Mouse (Mus musculus) left cerebral cortex, adult 2 months (tissue): ENCODE results near the gene Ctnna2. TPM values are rescaled to one million over a fixed set of nuclear protein-coding genes. Genes with fewer than 3 reads are reported as not detected.

Source experiments
- DNase-seq, 2 experiments: peaks; one replicate each; pipeline ENCODE4 v3.0.0; 2021 to 2022; ENCODE audit warnings: low spot score in 2 of 2, mixed read lengths in 1 of 2; ENCODE audit errors: extremely low spot score in 1 of 2
- H3K27ac ChIP-seq: fragments of 200-600 bp; 2 replicates; pipeline ENCODE4 v1.8.1; 2022
- H3K4me3 ChIP-seq: fragments of 200-600 bp; 2 replicates; pipeline ENCODE4 v1.8.1; 2022
- CTCF ChIP-seq: fragments of 200-600 bp; IDR thresholded peaks from 2 replicates; pipeline ENCODE4 v1.8.1; 2022; ENCODE audit warnings: antibody characterized with exemption, mild to moderate bottlenecking, moderate library complexity
- intact Hi-C: fragments of 180-260 bp; cut with DNase I; formaldehyde crosslinking; loops from one replicate; pipeline ENCODE4 v1.15.1; 2025
- total RNA-seq, 2 experiments: library from RNA; stranded (reverse); gene quantifications; 2 replicates each; pipeline ENCODE4 v1.2.3; 2021

Gene Ctnna2
- total RNA-seq, 2 experiments from 2014 or later: 112 to 114 TPM

GRCm38 (mm10) chr6:77473256-77473655, 506.2 kb downstream of the Ctnna2 start:
- no peak for DNase-seq
- no peak overlapping the region for H3K27ac ChIP-seq

DNA sequence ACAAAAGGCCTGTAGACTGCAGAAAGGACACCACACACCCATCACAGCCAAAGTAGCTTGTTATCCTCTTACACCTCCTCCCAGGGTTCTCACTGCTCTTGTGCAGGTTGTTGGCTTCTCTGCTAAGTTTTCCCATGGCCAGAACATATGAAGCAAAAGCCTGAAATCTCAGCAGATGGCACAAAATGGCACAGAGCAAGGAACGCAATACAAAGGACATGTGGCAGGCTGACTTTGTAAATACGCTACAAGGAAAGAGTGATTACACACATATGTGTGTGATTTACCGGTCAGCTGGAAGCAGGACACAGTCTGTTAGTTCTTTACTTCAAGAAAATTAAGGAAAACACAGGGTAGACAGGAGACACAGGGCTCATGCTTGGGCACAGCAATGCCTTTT, 511.4 kb downstream of the Ctnna2 start:
- TF ChIP-seq CTCF: no peak
- Histone ChIP-seq H3K4me3 (no peak overlapping the region), H3K27ac (no peak overlapping the region)
- no peak for DNase-seq
- intact Hi-C loops: no loop called here

More at GRCm38 (mm10) chr6:77473256-77473655, 506.2 kb downstream of the Ctnna2 start:
- intact Hi-C loops: loop anchor here (10.0 kb wide), 1 partner anchor 178 kb away; no protein-coding TSS in a partner anchor
- H3K4me3 ChIP-seq: no peak overlapping the region
- no peak for TF ChIP-seq CTCF

GRCm38 (mm10) chr6:77462737-77463136, 516.8 kb downstream of the Ctnna2 start:
- Histone ChIP-seq H3K4me3 (no peak overlapping the region), H3K27ac (no peak overlapping the region)
- no peak for DNase-seq
- intact Hi-C loops: no loop called here
- TF ChIP-seq CTCF: no peak

DNA sequence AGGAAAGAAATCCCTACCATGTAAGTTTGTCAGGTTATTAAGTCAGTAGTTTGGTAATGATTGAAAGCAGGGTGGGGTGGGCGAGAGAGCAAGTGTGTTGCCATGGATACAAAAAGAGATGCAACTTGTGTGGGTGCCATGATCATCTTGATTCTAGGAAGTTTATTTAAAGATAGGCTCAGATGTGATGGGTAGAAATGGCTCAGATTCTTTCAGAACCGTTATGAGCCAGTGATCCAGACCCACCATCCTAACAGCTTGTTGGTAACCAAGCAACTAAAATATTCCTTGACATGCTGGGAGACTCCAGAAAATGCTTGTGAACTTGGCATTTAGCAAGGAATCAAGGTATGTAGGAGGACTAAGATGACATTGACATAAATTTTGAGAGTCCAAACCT, 521.6 kb downstream of the Ctnna2 start:
- peak in 1 of 2 experiments; percentile 23 for DNase-seq
- H3K4me3 ChIP-seq: no peak overlapping the region
- no peak for TF ChIP-seq CTCF
- H3K27ac ChIP-seq: no peak overlapping the region
- intact Hi-C loops: no loop called here

DNA sequence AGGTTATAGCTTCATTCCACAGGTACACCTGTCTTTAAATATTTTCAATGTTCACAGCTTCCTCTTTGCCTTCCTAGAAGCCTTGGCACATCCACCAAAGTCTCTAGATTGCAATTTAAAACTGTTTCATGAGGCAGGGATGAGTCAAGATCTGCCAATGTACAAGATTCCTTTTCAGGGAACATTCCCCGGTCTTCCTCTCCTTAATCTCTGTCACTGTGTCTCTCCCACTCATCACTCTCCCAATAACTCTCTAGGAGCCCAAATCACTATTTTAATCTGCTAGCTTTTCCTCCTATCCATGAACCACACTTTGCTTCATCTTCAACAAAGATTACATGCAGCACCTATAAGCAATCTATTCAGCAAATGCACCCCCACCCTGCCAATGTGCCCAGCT, 532.6 kb downstream of the Ctnna2 start:
- intact Hi-C loops: loop anchor here (10.0 kb wide), 2 partner anchors 128 to 202 kb away; partner anchors contain the start of gene Lrrtm1
- TF ChIP-seq CTCF: no peak
- Histone ChIP-seq H3K27ac (no peak overlapping the region), H3K4me3 (no peak overlapping the region)
- DNase-seq: no peak

DNA sequence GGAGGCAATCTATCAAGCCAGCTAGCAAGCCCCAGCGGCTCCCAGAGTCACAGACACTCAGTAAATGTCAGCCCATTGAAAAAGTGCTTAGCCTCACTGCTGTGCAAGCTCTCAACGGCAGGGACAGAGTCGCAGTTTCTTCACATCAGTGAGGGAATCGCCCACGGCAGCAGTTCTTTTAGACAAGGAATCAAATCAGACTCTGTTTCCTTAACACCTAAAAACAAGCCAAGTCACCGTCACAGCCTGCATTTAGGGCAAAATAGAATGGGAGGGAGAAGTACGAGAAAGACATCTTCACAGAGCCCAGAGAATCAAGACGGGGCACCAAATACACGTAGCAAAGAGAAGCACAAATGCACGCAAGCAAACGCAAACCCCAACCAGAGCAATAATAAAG, 535.6 kb downstream of the Ctnna2 start:
- DNase-seq: peak; percentile 37 to 41
- Histone ChIP-seq H3K4me3 (peak overlapping the region; percentile 2; the same call in 1 of the 2 replicates), H3K27ac (peak overlapping the region; percentile 41)
- intact Hi-C loops: loop anchor here (2.0 to 10.0 kb wide), 4 partner anchors 62 to 199 kb away; partner anchors contain the start of gene Lrrtm1
- TF ChIP-seq CTCF: peak; percentile 27

DNA sequence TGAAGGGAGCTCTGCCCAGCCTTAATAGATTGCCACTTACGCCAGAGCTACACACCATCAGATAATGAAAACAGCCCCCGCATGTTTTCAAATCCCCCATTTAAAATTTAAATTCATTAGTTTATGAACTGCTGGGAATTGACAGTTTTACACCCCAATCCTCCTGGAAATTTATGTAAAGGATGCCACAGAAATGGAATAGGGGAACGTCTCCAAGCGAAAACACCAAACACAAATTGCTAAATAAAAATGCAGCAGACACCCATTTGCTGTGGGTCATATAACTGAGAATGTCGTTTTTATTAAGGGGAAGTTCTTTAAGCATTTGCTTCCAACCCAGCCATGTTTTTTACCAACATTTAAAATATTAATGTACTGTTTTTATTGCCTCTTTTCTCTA, 538.4 kb downstream of the Ctnna2 start:
- TF ChIP-seq CTCF: no peak
- intact Hi-C loops: loop anchor here (5.0 to 10.0 kb wide), 3 partner anchors 59 to 196 kb away; partner anchors contain the start of gene Lrrtm1
- no peak overlapping the region for H3K27ac ChIP-seq
- DNase-seq: no peak
- H3K4me3 ChIP-seq: no peak overlapping the region

GRCm38 (mm10) chr6:77430381-77430780, 549.1 kb downstream of the Ctnna2 start:
- intact Hi-C loops: no loop called here
- Histone ChIP-seq H3K27ac (no peak overlapping the region), H3K4me3 (no peak overlapping the region)
- no peak for TF ChIP-seq CTCF
- no peak for DNase-seq

DNA sequence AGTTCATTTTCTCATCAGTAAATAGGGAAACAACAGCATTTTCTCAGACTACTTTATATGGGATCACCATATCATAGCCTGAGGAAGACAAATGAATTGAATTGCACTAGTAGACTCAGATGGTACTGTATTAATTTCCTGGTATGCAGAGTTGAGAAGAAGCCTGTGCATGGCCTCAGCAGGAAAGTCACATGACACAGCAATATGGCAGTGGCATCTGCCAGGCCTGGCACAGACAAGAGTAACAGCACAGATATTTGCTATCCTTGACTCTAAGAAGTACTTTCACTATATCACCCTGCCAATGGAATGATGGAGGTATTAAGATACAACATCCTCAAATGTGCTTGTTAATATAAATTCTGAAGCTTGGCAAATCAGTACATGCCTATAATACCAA, 553.8 kb downstream of the Ctnna2 start:
- Histone ChIP-seq H3K4me3 (no peak overlapping the region), H3K27ac (no peak overlapping the region)
- intact Hi-C loops: no loop called here
- no peak for DNase-seq
- no peak for TF ChIP-seq CTCF

- DNase-seq: no peak
- TF ChIP-seq CTCF: no peak
- intact Hi-C loops: no loop called here
- H3K4me3 ChIP-seq: no peak overlapping the region
- H3K27ac ChIP-seq: no peak overlapping the region
These were observed 554.7 kb downstream of the Ctnna2 start for GRCm38 (mm10) chr6:77424826-77425225.

DNA sequence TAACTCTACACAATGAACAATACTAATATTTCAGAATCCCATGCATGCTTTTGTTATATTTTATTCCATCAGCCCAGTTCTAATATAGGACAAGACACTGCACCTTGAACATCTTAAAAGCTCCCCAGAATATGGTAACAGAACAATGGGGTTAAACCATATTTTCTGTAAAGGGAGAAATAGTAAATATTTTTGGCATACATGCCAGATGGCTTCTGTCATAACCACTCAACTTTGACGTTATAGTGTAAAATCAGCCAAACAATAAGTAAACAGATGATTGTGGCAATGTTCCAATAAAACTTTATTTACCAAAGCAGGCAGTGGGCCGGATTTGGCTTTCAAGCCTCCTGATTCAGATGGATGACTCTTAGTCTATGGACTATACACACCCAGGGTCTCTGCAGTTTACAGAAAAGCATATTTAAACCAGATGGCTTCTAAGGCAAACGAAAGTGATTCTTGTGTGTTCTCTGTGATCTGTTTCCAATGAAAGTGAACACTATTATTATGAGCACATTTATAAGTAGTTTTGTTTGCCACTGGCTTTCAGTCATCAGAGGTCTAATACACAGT, 557.8 kb downstream of the Ctnna2 start:
- intact Hi-C loops: no loop called here
- H3K27ac ChIP-seq: no peak overlapping the region
- no peak for TF ChIP-seq CTCF
- DNase-seq: no peak
- no peak overlapping the region for H3K4me3 ChIP-seq

- H3K27ac ChIP-seq: no peak overlapping the region
- DNase-seq: no peak
- intact Hi-C loops: no loop called here
- TF ChIP-seq CTCF: no peak
- no peak overlapping the region for H3K4me3 ChIP-seq
These were observed 562.5 kb downstream of the Ctnna2 start for GRCm38 (mm10) chr6:77416999-77417398.

GRCm38 (mm10) chr6:77413530-77413929, 566.0 kb downstream of the Ctnna2 start:
- intact Hi-C loops: no loop called here

More at GRCm38 (mm10) chr6:77413530-77413929, 566.0 kb downstream of the Ctnna2 start:
- Histone ChIP-seq H3K4me3 (no peak overlapping the region), H3K27ac (no peak overlapping the region)
- no peak for DNase-seq
- TF ChIP-seq CTCF: no peak
